Mouse (Mus musculus): ENCODE measurements at regions not wholly inside any gene's neighbourhood (a gene's known extent, or its start where the extent isn't known, plus 50 kb on each side); places are given as distances from the start of the nearest gene placed in this dataset.

GRCm38 (mm10) chr9:17587558-17587957, 704.4 kb upstream of the Chordc1 start:
- WGBS: 87% methylated on average over 2 of the region's 2 CpGs

GRCm38 (mm10) chr9:17587968-17588550, 703.9 kb upstream of the Chordc1 start:
- no peaks in the 10 kb centered on the region for H3K4me1 ChIP-seq (ENCODE audit: control insufficient read depth, insufficient read depth, low read length)
- H3K4me2 ChIP-seq (ENCODE audit: low read depth, low read length): no peak overlapping the region
- no peak overlapping the region for H3K9ac ChIP-seq (replicated peaks; ENCODE audit: low read depth, low read length)
- no peaks in the 10 kb centered on the region for H3K36me3 ChIP-seq (ENCODE audit: control insufficient read depth, insufficient read depth, low read length)
- no peak overlapping the region for H3K4me3 ChIP-seq (ENCODE audit: low read depth, low read length)
- no peak for ATAC-seq (ENCODE audit: low read depth)
- no peaks in the 10 kb centered on the region for H3K9me3 ChIP-seq (ENCODE audit: control insufficient read depth, low read length)
- 65% methylated on average over 2 of the region's 2 CpGs for WGBS
- H3K27me3 ChIP-seq (ENCODE audit: control insufficient read depth, insufficient read depth, low read length): no peaks in the 10 kb centered on the region
- no peak overlapping the region for H3K27ac ChIP-seq (ENCODE audit: low read depth, low read length)

More at GRCm38 (mm10) chr9:17587558-17587957, 704.4 kb upstream of the Chordc1 start:
- Histone ChIP-seq H3K9ac (replicated peaks; ENCODE audit: low read depth, low read length) (no peak overlapping the region), H3K4me3 (ENCODE audit: low read depth, low read length) (no peak overlapping the region), H3K4me1 (ENCODE audit: control insufficient read depth, insufficient read depth, low read length) (no peaks in the 10 kb centered on the region), H3K27ac (ENCODE audit: low read depth, low read length) (no peak overlapping the region), H3K36me3 (ENCODE audit: control insufficient read depth, insufficient read depth, low read length) (no peaks in the 10 kb centered on the region), H3K9me3 (ENCODE audit: control insufficient read depth, low read length) (no peaks in the 10 kb centered on the region), H3K4me2 (ENCODE audit: low read depth, low read length) (no peak overlapping the region), H3K27me3 (ENCODE audit: control insufficient read depth, insufficient read depth, low read length) (no peaks in the 10 kb centered on the region)
- ATAC-seq (ENCODE audit: low read depth): no peak

GRCm38 (mm10) chr9:17611146-17611545, 680.8 kb upstream of the Chordc1 start:
- Histone ChIP-seq H3K4me3 (ENCODE audit: low read depth, low read length) (no peak overlapping the region), H3K27me3 (ENCODE audit: control insufficient read depth, insufficient read depth, low read length) (no peaks in the 10 kb centered on the region), H3K9me3 (ENCODE audit: control insufficient read depth, low read length) (no peaks in the 10 kb centered on the region), H3K4me1 (ENCODE audit: control insufficient read depth, insufficient read depth, low read length) (no peaks in the 10 kb centered on the region), H3K36me3 (ENCODE audit: control insufficient read depth, insufficient read depth, low read length) (no peaks in the 10 kb centered on the region), H3K27ac (ENCODE audit: low read depth, low read length) (no peak overlapping the region), H3K9ac (replicated peaks; ENCODE audit: low read depth, low read length) (no peak overlapping the region), H3K4me2 (ENCODE audit: low read depth, low read length) (no peak overlapping the region)
- ATAC-seq (ENCODE audit: low read depth): no peak
- WGBS: 59% methylated on average over 1 of the region's 1 CpGs

GRCm38 (mm10) chr9:17642513-17642912, 649.4 kb upstream of the Chordc1 start:
- no peak overlapping the region for H3K4me2 ChIP-seq (ENCODE audit: low read depth, low read length)
- H3K36me3 ChIP-seq (ENCODE audit: control insufficient read depth, insufficient read depth, low read length): no peaks in the 10 kb centered on the region
- no peaks in the 10 kb centered on the region for H3K4me1 ChIP-seq (ENCODE audit: control insufficient read depth, insufficient read depth, low read length)
- no peak overlapping the region for H3K4me3 ChIP-seq (ENCODE audit: low read depth, low read length)
- H3K9me3 ChIP-seq (ENCODE audit: control insufficient read depth, low read length): no peaks in the 10 kb centered on the region
- H3K9ac ChIP-seq (replicated peaks; ENCODE audit: low read depth, low read length): no peak overlapping the region
- no peak overlapping the region for H3K27ac ChIP-seq (ENCODE audit: low read depth, low read length)
- 91% methylated on average over 1 of the region's 1 CpGs for WGBS
- ATAC-seq (ENCODE audit: low read depth): no peak
- H3K27me3 ChIP-seq (ENCODE audit: control insufficient read depth, insufficient read depth, low read length): no peaks in the 10 kb centered on the region

GRCm38 (mm10) chr9:17645882-17646626, 645.9 kb upstream of the Chordc1 start:
- no peak for ATAC-seq (ENCODE audit: low read depth)
- Histone ChIP-seq H3K36me3 (ENCODE audit: control insufficient read depth, insufficient read depth, low read length) (no peaks in the 10 kb centered on the region), H3K9me3 (ENCODE audit: control insufficient read depth, low read length) (no peaks in the 10 kb centered on the region), H3K27me3 (ENCODE audit: control insufficient read depth, insufficient read depth, low read length) (no peaks in the 10 kb centered on the region), H3K9ac (replicated peaks; ENCODE audit: low read depth, low read length) (no peak overlapping the region), H3K4me1 (ENCODE audit: control insufficient read depth, insufficient read depth, low read length) (no peaks in the 10 kb centered on the region), H3K27ac (ENCODE audit: low read depth, low read length) (no peak overlapping the region), H3K4me3 (ENCODE audit: low read depth, low read length) (no peak overlapping the region), H3K4me2 (ENCODE audit: low read depth, low read length) (no peak overlapping the region)
- 81% methylated on average over 4 of the region's 4 CpGs for WGBS

- Histone ChIP-seq H3K9ac (replicated peaks; ENCODE audit: low read depth, low read length) (no peak overlapping the region), H3K27ac (ENCODE audit: low read depth, low read length) (no peak overlapping the region), H3K9me3 (ENCODE audit: control insufficient read depth, low read length) (no peaks in the 10 kb centered on the region), H3K36me3 (ENCODE audit: control insufficient read depth, insufficient read depth, low read length) (no peaks in the 10 kb centered on the region), H3K4me1 (ENCODE audit: control insufficient read depth, insufficient read depth, low read length) (no peaks in the 10 kb centered on the region), H3K27me3 (ENCODE audit: control insufficient read depth, insufficient read depth, low read length) (no peaks in the 10 kb centered on the region), H3K4me3 (ENCODE audit: low read depth, low read length) (no peak overlapping the region), H3K4me2 (ENCODE audit: low read depth, low read length) (no peak overlapping the region)
- ATAC-seq (ENCODE audit: low read depth): no peak
These were observed 638.1 kb upstream of the Chordc1 start for GRCm38 (mm10) chr9:17653818-17654217.

- no peak for ATAC-seq (ENCODE audit: low read depth)
- WGBS: 15% methylated on average over 1 of the region's 1 CpGs
- H3K9ac ChIP-seq (replicated peaks; ENCODE audit: low read depth, low read length): no peak overlapping the region
- H3K9me3 ChIP-seq (ENCODE audit: control insufficient read depth, low read length): no peaks in the 10 kb centered on the region
- no peak overlapping the region for H3K4me2 ChIP-seq (ENCODE audit: low read depth, low read length)
- no peaks in the 10 kb centered on the region for H3K36me3 ChIP-seq (ENCODE audit: control insufficient read depth, insufficient read depth, low read length)
- H3K27ac ChIP-seq (ENCODE audit: low read depth, low read length): no peak overlapping the region
- no peaks in the 10 kb centered on the region for H3K4me1 ChIP-seq (ENCODE audit: control insufficient read depth, insufficient read depth, low read length)
- no peak overlapping the region for H3K4me3 ChIP-seq (ENCODE audit: low read depth, low read length)
- H3K27me3 ChIP-seq (ENCODE audit: control insufficient read depth, insufficient read depth, low read length): no peaks in the 10 kb centered on the region
These were observed 627.8 kb upstream of the Chordc1 start for GRCm38 (mm10) chr9:17664113-17664512.

- no peak overlapping the region for H3K9ac ChIP-seq (replicated peaks; ENCODE audit: low read depth, low read length)
- no peaks in the 10 kb centered on the region for H3K9me3 ChIP-seq (ENCODE audit: control insufficient read depth, low read length)
- H3K27me3 ChIP-seq (ENCODE audit: control insufficient read depth, insufficient read depth, low read length): no peaks in the 10 kb centered on the region
- no peak for ATAC-seq (ENCODE audit: low read depth)
- WGBS: 84% methylated on average over 1 of the region's 1 CpGs
- no peak overlapping the region for H3K4me3 ChIP-seq (ENCODE audit: low read depth, low read length)
- no peaks in the 10 kb centered on the region for H3K4me1 ChIP-seq (ENCODE audit: control insufficient read depth, insufficient read depth, low read length)
- H3K27ac ChIP-seq (ENCODE audit: low read depth, low read length): no peak overlapping the region
- H3K4me2 ChIP-seq (ENCODE audit: low read depth, low read length): no peak overlapping the region
- no peaks in the 10 kb centered on the region for H3K36me3 ChIP-seq (ENCODE audit: control insufficient read depth, insufficient read depth, low read length)
These were observed 623.7 kb upstream of the Chordc1 start for GRCm38 (mm10) chr9:17668260-17668659.

- Histone ChIP-seq H3K9ac (replicated peaks; ENCODE audit: low read depth, low read length) (no peak overlapping the region), H3K4me1 (ENCODE audit: control insufficient read depth, insufficient read depth, low read length) (no peaks in the 10 kb centered on the region), H3K27ac (ENCODE audit: low read depth, low read length) (no peak overlapping the region), H3K36me3 (ENCODE audit: control insufficient read depth, insufficient read depth, low read length) (no peaks in the 10 kb centered on the region), H3K4me3 (ENCODE audit: low read depth, low read length) (no peak overlapping the region), H3K27me3 (ENCODE audit: control insufficient read depth, insufficient read depth, low read length) (no peaks in the 10 kb centered on the region), H3K9me3 (ENCODE audit: control insufficient read depth, low read length) (no peaks in the 10 kb centered on the region), H3K4me2 (ENCODE audit: low read depth, low read length) (no peak overlapping the region)
- WGBS: 89% methylated on average over 1 of the region's 1 CpGs
- ATAC-seq (ENCODE audit: low read depth): no peak
These were observed 616.4 kb upstream of the Chordc1 start for GRCm38 (mm10) chr9:17675519-17675918.

All from neural tube, embryonic 14.5 days (tissue).